Mouse (Mus musculus): ENCODE measurements around the gene Plekho1.
"Not testable (repeated sequence)": the region's sequence is repeated elsewhere in the genome, so short reads cannot be mapped to it uniquely, and the experiment has no call there.

Plekho1 gene

DNA sequence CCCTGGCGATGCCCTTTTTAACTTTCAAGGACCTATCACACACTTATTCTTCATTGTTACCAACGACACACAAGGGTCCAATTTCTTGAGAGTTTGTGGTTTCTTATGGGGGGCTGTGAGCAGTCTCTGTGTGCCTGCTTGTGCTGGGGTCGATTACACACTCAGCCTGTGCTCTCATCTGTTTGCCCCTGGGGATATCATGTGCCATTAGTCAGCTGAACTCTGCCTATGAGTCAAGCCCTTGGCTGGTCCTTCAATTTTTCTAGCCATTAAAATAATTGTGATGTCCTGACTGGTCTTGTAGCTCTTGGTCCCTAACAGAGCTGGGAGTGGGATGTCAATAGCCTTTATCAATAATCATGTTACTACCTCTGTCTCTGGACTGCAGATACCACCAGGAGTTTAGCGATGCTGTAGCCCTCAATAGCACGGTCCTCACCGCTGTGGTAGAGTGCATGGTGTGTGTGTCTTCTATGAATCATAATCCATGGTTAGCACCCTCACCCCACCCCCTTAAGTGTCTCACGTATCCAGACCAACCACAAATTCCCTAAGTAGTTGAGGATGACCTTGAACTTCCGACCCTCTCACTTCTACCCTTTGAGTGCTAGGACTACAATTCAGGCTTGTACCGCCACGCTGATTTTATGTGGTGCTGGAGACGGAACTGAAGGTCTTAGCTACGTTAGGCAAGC is 15.4 kb downstream of the Plekho1 start:
- no peak for DNase-seq (ENCODE audit: low read depth, low spot score)

DNA sequence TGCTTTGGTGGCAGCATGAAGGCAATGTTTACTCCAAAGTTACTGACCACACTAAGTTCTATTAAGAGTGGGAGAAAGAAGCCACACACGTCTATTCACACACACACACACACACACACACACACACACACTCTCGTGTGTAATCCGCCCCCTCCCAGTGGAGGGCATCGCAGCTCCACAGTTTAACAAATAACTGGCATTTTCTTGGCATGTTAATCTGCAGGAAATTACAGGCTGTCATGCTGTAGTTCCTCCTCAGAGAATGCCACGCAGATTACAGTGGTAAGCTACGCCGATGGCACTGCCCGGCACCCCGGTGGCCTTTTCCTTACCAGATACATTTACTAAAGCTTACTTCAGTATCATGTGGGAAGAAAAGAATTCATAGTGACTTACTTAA is 17.5 kb downstream of the Plekho1 start:
- no peak for DNase-seq (ENCODE audit: low read depth, low spot score)

DNA sequence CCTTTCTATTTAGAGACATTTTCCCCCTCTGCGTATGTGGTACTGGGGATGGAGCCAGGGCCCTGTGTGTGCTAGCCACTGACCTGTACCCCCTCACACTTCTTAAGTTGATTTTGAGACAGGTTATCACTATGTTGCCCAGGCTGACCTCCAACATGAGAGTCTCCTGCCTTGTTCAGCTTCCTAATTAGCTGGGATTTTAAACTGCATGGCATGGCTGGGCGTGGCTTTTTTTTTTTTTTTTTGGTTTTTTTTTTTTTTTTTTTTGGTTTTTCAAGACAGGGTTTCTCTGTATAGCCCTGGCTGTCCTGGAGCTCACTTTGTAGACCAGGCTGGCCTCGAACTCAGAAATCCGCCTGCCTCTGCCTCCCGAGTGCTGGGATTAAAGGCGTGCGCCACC is 18.2 kb downstream of the Plekho1 start:
- DNase-seq (ENCODE audit: low read depth, low spot score), result not testable (repeated sequence)

DNA sequence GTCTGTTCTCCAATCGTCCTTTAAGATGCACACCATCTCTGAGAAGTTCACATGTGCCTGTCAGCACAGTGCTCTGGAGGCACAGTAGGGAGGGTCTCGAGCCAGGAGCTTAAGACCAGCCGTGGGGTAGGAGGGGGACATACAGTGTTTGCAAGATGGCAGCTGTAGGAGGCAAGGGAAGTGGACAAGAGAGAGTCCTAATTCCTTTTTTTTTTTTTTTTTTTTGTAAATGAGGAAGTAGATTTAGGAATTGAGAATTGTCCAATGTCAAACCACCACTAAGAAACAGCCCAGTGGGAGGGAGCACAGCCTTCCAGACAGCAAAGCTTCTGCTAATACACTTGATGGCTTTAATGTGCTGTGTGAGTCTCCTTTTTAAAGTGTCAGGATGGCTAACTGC is 18.7 kb downstream of the Plekho1 start:
- no peak for DNase-seq (ENCODE audit: low read depth, low spot score)

DNA sequence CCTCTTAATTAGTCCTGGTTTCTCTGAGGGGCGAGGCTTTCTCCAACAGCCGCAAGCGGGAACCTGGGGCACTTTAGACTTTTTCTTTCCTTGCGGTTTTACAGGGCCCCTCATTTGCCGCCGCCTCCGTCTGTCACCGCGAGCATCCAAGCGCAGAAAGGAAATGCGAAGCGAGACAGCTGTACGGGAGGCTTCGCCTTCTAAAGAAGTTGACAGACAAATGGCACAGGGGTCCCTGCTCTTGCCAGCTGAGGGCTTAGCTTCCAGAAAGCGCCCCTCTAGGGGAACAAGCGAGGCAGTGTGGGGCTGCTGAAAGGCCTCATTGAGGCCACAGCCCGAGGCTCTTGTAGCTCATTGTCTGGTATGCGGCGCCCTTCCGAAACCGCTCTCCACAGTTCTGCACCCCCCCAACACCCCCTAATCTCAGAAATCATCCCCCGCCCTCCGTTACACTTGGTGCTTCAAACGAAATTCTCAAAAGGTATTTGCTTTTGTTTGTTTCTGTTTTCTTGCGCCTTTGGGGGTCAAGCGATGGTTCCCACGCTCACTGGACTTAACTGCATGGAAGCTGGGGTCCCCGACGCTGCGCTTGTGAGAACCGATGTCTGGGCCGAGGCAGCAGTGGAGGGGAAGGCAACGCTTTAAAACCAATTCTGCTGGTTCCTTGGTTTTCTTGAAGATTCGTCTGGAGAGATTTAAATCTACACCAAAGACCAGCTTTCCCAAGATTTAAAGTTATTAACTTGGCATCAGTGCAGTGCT is 22.7 kb downstream of the Plekho1 start:
- peak; percentile 78 for DNase-seq (ENCODE audit: low read depth, low spot score)

DNA sequence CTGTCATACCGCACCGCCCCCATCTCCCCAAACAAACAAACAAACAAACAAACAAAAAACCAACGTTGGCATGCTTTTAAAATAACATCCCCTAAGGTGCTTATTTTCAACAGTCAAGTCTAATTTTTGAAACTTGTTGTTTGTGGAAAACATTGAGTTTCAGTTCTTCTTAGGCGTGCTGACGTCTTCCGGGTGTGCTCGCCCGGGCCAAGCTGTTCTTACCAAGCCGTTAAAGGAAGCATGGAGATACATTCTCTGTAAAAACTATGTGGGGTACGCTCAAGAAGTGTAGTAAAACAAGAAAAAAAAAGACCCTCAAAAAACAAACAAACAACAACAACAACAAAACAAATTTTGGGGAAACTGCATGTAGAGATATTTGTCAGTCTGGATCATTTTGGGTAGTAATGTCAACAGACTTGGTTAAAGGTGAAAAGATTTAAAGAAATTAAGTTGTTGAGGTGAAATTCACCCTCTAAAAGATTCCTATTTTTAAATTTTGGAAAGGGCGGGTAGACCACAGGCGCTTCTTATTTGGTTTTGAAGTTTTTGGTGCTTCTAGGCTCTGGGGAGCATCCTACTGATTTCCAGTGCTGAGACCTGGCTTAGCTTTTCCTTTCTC is 23.4 kb downstream of the Plekho1 start:
- DNase-seq (ENCODE audit: low read depth, low spot score), result peak; percentile 66

DNA sequence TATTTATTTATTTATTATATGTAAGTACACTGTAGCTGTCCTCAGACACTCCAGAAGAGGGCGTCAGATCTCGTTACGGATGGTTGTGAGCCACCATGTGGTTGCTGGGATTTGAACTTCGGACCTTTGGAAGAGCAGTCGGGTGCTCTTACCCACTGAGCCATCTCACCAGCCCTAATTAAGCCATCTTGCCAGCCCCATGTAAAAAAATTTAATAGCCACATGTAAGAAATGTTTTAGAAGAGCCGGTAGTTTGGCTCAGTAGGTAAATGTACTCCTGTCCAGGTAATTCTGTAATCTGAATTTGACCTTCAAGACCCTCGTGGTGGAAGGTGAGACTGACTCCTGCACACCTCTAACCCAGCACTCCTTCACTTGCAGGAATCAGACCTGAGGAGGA is 25.1 kb downstream of the Plekho1 start:
- DNase-seq (ENCODE audit: low read depth, low spot score), result not testable (repeated sequence)

DNA sequence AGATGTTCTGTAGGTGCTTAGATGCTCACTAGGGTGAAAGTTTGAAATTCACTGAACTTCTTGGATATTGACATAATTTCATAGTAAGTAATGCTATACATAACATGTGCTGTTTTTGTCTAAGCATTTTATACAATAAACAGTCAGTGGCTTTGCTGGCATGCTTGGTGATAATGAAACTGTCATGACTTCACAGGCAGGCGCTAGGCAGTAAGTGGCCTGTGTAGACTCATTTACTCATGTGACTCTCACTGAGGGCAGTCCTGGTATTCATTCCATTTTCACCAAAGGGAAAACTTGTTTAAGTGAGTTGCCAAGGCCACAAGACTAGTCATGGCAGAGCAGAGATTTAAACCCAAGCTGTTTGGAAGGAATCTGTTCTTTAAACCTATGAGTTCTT is 26.5 kb downstream of the Plekho1 start:
- DNase-seq (ENCODE audit: low read depth, low spot score), result no peak

DNA sequence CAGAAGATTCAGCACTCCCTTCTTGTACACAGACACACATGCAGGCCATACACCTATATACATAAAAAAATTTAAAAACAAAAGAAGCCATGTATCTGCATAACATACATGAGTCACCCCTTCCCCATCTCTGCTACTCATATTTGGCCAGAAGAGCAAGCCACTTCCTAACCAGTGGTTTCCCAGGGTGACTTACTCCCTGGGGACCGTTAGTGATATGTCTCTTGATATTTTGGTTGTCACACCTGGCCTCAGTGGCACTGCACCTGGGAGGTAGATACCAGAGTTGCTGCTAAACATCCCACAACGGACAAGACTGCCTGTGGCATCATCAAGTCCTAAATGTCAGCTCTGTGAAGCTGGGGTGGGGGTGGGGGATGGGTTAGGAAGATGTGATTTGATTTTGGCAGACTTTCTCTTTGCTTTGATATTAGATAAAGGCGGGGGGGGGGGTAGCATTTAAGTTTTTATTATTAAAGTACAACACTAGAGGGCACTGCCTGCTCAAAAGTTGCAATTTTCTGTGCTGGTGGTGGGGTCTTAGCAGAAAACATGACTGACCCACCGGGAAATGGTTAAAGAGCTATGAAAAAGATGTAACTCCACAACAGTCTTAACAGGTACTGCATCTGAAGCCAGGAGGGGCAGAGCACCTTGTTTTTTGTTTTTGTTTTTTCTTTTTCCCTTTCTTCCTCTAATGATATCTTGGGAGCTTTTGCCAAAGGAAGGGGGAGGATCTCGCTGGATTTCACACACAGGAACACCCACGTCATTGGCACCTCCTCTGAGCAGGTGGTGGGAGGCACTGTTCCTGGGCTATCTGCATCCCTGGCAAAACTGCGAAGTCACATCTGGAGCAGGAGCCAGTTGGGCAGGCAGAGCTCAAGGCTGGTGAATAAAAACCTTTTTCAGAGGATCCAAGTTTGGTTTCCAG is 30.0 kb downstream of the Plekho1 start:
- peak; percentile 67 for DNase-seq (ENCODE audit: low read depth, low spot score)

DNA sequence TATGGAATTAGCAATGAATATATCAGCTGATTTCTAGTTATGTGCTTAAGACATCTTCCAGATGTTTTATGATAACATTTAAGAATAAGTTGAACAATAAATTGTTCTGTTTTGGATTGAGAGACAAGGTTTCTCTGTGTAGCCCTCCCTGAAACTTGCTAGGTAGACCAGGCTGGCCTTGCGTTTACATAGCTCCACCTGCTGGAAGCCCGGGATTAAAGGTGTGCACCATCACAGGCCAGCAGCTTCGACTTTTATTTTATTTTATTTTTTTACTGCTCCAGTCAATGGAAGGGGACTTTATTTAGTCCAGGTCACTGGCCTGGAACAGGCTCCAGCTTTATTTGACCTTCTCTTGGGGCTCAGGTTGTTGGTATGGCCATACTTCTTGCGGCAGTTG is 32.1 kb downstream of the Plekho1 start:
- peak; percentile 77 for DNase-seq (ENCODE audit: low read depth, low spot score)

DNA sequence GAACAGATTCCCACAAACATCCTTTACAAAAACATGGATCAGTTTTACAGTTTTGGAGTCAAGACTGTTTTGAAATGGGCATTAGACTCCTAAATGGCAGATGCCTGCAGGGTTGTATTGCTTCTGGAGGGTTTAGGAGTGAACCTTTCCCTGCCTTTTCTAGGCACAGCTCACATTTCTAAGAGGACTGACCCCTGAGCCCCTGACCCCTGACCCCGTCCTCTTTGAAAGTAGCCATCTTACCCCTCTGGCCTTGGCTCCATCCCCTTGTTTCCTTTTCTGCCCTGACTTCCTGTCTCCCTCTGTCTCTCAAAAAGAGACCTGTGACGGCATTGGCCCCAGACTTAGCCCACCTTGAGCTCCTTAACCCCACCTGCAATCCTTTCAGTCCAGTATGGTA is 32.6 kb downstream of the Plekho1 start:
- DNase-seq (ENCODE audit: low read depth, low spot score), result no peak

DNA sequence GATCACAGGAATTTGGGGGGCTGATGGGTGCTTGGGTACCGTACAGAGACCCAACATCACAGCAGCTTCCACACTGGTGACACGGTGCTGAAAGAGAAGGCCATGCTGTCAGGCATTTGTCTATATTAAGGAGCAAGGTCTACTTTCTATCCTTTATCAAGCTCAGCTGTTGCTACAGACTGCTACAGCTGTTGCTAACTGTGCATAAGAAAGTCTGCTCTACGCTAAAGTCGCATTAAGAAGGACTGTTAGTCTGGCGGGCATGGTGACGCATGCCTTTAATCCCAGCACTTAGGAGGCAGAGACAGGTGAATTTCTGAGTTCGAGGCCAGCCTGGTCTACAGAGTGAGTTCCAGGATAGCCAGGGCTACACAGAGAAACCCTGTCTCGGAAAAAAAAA is 33.6 kb downstream of the Plekho1 start:
- not testable (repeated sequence) for DNase-seq (ENCODE audit: low read depth, low spot score)

DNA sequence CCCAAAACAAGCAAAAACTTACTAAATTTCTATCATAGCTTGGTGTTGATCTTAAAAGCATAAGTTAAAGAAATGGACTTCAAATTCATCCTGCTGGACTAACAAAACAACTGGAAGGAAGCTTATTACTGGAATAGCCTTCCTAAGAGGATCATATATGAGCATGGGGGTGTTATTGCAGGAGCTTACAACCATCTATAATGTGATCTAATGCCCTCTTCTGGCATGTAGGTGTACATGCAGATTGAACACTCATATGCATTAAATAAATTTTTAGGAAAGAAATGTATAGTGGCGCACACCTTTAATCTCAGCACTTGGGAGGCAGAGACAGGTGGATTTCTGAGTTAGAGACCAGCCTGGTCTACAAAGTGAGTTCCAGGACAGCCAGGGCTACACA is 36.0 kb downstream of the Plekho1 start:
- DNase-seq (ENCODE audit: low read depth, low spot score), result peak; percentile 38

DNA sequence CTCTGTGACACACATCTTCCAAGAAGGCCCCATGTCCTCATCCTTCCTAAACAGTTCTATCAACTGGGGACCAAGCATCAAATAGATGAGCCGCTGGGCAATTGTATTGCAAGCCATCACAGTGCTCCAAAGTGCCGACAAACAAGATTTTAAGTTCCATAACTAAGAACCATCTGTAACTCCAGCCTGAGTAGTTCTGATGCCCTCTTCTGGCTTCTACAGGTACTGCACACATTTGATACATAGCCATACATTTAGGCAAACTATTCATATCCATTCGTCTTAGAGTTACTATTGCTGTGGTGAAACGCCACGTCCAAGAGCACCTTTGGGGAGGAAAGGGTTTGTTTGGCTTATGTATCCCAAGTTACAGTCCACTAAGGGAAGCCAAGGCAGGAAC is 36.7 kb downstream of the Plekho1 start:
- DNase-seq (ENCODE audit: low read depth, low spot score), result peak; percentile 64

DNA sequence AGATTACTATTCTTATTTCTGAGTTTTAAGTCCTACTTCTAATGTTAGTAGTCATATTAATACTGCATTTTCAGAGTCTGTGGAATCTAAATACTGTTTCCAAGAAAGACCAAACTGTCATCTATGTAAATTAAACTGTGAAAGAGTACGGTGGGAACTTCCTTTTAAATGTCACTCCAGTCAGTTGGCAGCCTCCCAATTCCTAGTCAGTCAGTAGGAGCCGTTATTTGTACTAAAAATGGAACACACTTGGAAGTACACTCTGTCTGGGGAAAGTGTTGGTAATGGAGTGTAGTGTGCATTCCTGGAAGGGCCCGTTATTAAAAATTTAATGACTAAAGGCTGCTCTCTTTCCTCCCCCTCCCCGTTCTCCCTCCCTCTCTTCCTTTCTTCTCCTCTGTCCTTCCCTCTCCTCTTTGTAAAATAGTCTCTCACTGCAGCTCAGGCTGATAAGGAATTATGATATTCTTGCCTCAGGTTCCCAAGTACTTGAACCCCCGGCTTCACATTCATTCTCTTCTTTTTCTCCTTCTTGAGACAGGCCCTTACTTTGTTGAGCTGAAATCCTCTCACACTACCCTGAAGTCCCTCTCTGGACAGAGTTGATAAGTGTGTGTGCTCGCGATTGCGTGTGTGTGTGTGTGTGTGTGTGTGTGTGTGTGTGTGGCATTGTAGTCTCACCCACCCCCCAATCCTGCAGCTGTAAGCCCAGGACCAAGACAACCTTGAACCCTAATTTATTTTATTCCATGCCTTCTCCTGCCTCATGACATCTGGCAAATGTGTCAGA is 38.2 kb downstream of the Plekho1 start:
- no peak for DNase-seq (ENCODE audit: low read depth, low spot score)

DNA sequence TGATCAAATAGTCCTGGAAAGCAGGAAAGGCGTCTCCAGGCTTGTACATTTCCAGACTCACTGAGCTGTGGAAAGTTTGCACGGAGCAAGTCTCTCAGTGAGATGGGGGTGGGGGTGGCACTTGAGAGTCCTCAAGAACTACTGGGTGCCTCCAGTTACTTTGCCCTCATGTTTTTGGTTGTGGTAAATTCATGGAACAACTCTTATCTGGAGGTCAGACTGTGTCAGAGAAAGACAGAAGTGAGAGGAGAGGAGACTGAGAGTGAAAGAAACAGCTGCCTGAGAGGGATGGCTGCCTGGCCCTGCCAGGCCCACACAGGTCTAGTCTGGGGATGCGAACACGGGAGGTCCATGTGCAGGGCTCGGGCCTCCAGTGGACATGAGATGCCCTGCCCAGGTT is 40.5 kb downstream of the Plekho1 start:
- no peak for DNase-seq (ENCODE audit: low read depth, low spot score)

DNA sequence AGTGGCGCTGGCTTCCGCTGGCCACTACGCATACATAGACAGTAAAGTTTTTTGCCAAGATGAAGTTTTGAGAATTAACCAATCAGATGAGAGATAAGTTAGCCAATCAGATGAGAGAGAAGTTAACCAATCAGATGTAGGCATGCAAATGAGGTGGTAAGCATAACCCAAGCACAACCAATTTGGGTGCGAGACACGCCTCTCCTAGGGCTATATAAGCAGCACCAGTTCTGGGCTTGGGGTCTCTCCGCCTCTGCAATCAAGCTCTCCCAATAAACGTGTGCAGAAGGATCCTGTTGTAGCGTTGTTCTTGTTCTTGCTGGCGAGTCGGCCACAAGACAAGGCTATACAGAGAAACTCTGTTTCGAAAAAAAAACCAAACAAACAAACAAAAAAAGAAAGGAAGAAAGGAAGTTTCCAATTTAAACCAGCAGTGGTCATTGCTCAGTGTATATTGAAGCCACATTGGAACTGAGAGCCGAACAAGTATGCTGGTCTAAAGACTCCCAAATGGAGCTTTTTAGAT is 41.1 kb downstream of the Plekho1 start:
- DNase-seq (ENCODE audit: low read depth, low spot score), result not testable (repeated sequence)

DNA sequence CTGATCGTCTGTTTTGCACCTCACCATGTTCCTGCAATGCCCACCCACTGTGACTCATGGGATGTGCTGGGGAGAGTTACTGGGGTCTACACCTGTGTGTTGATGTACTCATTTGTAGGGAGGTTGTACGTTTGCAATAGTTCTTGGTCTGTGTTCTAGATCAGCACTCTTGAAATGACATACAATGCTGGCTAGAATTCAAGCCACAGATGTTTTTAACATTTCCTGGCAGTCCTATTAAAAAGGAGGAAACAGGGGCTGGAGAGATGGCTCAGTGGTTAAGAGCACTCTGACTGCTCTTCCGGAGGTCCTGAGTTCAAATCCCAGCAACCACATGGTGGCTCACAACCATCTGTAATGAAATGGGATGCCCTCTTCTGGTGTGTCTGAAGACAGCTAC is 42.3 kb downstream of the Plekho1 start:
- DNase-seq (ENCODE audit: low read depth, low spot score), result no peak

DNA sequence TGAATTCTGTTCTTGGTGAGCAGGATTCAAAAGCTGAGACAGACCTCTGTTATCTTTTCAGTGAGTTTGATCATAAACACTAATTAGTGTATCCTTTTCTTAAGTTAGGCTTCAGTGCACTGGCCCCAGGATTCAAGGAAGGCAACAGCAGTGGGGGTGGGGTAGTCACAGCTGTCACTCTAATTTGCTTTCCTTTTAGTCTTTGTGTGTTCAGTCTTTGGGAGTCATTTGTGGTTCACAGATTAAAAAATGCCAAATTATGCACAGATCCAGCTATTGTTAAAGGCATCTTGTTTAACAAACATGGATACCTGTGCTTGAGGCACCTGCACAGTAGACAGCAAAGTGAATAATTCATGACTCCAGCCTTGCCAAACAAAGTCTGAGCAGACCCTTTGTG is 42.8 kb downstream of the Plekho1 start:
- no peak for DNase-seq (ENCODE audit: low read depth, low spot score)

DNA sequence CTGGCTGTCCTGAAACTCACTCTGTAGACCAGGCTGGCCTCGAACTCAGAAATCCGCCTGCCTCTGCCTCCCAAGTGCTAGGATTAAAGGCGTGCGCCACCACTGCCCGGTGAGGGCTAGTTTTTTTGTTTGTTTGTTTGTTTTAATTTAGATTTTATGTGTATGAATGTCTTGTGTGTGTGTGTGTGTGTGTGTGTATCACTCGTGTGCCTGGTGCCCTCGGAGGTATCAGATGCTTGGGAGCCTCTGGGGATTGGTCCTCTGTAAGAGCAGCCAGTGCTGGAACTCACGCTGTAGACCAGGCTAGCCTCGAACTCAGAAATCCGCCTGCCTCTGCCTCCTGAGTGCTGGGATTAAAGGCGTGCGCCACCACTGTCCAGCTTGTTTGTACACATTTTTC is 44.2 kb downstream of the Plekho1 start:
- peak; percentile 27 for DNase-seq (ENCODE audit: low read depth, low spot score)

All from CD4-positive, CD25-positive, alpha-beta regulatory T cell, adult 2 months (primary cell).